Mouse (Mus musculus) thymus, postnatal 25 days (tissue): ENCODE data around the gene Fbln5.

Experiments used
- DNase-seq: peaks from one replicate; pipeline ENCODE4 v3.0.0; 2022

Fbln5 gene

DNA sequence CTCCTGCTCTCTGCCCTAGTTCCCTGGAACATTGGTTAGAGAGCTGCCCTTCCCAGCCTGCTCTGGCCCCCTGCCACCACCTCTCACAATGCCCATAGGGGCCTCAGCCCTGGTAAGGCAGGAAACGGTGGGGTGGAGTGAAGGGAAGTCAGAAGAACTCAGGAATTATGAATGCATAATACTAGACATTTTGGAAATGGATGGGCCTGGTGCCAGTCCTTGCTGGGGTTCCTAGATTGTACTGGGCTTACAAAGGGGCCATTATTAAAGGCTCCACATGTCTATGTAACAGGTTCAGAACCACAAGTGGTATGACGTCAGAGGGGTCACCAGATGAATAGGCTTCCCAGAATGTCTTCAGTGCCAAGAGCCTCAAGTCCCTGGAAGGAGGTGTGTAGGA, 11.5 kb downstream of the Fbln5 start:
- DNase-seq: no peak

DNA sequence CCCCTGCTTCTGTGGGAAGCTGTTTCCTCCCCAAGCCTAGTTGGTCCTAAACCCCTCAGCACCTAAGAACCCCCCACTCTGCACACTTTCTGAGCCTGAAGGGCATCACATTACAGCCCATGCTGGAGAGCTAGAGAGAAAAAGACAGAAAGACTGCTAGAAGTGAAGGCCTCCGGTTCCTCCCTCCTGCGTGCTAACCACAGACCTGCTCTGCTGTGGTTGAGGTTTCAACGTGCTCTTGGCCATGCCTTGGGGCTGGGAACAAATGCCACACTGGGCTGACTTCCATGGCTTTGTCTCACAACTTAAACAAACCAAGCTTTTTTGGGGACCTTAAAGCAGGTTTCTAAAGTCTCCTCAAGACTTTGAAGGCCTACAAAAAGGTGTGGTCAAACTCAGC, 16.4 kb downstream of the Fbln5 start:
- DNase-seq: no peak

DNA sequence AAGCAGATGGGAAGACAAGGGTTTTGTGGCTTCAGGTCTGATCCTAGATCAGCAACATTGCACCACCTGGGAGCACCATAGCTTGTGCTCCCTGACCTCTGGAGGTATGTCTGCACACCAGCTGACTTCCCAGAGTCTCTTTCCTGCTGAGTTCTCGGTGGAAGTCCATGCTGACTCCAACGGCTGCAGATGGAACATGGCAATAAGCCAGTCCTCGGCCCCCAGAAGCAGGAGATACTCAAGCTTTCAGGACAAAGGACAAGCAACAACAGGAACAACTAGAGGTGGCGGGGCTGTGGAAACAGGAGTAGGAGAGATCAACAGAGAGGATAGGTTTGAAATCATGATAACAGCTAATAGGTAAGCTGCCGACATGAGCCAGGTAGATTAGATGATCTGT, 17.1 kb downstream of the Fbln5 start:
- no peak for DNase-seq

GRCm38 (mm10) chr12:101801051-101801450, 17.8 kb downstream of the Fbln5 start:
- no peak for DNase-seq

GRCm38 (mm10) chr12:101798189-101798922, 20.5 kb downstream of the Fbln5 start:
- no peak for DNase-seq

DNA sequence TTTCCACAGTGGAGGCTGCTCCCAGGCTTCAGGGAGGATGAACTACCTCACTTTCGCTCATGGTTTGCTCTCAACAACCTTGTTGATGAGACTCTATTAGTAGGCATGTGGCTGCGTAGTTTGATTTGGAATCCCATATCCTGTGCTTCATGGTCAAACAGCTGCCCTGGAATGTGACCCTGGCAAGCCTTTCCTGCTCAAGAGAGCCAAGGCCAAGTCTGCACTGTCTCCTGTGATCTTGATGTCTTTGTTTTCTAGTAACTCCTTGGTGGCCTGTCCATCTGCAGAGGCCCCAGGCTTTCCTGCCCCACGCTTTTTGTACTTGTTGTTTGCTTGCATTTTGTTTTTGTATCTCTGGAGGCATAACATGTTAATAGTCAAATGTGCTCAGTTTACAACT, 24.4 kb downstream of the Fbln5 start:
- DNase-seq: no peak

DNA sequence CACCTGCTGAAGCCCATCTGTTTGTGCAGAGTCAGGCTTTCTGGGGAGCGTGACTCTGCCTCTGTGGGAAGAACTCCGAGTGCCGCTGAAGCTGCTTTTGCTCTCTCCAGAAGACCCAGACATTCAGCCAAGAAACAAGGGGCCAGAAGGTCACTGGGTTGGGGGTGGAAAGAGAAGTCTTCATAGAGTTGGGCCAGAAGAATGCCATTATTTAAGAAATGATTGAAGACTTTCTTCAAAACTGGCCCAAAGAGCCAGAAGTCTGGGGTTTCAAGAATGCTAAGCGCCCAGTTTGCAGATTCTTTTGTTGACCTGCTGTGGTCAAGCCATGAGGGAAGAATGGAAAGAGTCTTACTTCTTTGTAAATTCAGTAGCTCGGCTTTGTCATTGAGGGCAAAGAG, 25.6 kb downstream of the Fbln5 start:
- no peak for DNase-seq

GRCm38 (mm10) chr12:101792684-101793083, 26.2 kb downstream of the Fbln5 start:
- no peak for DNase-seq

GRCm38 (mm10) chr12:101789767-101790166, 29.1 kb downstream of the Fbln5 start:
- no peak for DNase-seq

GRCm38 (mm10) chr12:101789250-101789649, 29.6 kb downstream of the Fbln5 start:
- no peak for DNase-seq

GRCm38 (mm10) chr12:101782787-101783186, 36.1 kb downstream of the Fbln5 start:
- no peak for DNase-seq

DNA sequence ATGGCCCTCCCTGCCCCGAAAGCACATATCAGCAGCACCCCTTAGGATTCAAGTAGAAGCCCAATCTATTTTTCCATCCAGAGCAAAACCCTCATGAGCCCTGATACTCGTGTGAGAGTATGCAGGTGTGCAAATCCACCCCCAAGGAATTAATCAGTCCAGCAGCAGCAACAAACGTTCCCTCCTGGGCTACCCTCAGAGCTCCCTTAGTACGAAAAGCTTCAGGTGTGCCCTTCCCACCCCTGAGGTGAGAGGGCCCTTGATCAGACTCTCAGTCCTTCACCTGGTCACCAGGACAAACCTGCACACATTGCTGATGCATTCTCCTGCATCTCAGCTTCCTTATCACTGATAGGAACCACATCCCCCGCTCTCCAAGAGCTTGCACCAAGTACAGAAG, 37.9 kb downstream of the Fbln5 start:
- no peak for DNase-seq

GRCm38 (mm10) chr12:101777613-101778325, 41.1 kb downstream of the Fbln5 start:
- no peak for DNase-seq

- no peak for DNase-seq
Observed at GRCm38 (mm10) chr12:101776383-101776782, 42.5 kb downstream of the Fbln5 start.

DNA sequence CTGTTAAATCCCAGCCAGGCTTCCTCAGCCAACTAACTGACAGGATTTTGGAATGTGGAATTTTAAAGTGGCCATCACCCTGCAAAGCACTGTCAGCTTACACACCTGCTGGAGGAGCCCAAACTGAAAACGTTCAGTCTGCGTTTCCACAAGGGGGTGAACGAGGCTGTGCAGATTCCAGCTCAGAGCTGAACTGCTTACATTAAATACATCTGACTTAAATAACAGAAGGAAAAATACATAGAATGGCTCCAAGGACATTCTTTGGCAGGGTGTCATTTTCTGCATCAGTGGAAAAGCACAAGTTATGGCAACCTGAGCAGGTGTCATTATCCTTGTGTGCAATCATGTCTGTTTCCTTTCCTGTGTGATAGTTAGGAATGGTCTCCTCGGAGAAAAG, 44.7 kb downstream of the Fbln5 start:
- no peak for DNase-seq

DNA sequence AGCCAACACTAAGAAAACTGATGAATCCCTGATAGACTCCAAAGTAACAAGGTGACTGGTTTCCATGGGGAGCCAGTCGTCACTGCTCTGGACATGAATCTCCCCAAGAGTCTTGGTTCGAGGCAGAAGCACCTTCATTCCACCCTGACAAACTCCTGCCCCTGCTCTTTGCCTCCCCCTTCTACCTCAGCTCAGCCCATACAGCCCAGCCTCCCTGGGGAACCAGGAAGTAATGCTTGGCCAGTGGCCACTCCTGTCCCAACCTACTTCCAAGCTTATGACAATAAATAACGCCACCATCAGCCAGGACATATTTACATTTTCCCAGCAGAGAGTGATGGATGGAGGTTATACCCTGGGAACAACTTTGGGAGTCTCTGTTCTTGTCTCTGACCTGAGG, 45.9 kb downstream of the Fbln5 start:
- no peak for DNase-seq

- no peak for DNase-seq
Observed at GRCm38 (mm10) chr12:101770283-101771015, 48.4 kb downstream of the Fbln5 start.

GRCm38 (mm10) chr12:101767306-101768053, 51.4 kb downstream of the Fbln5 start:
- DNase-seq: no peak

GRCm38 (mm10) chr12:101766228-101766852, 52.5 kb downstream of the Fbln5 start:
- no peak for DNase-seq

DNA sequence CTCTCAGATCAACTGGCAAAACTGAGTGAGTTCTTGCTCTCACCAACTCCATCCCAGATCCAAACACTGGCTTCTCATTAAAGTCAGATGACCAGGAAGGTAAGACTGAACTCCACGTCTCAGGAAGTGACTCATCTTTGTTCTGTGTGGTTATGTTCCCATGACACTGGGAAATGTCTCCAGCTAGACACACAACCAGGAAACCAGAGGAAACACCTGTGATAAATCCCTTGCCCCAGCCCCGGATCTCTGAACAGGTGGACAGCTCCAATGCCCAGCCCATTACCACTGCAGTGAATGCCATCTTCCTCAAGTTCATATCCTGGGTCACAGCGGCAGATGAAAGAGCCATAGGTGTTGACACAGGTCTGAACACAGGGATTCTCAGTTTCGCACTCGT, 54.0 kb downstream of the Fbln5 start:
- DNase-seq: no peak

DNA sequence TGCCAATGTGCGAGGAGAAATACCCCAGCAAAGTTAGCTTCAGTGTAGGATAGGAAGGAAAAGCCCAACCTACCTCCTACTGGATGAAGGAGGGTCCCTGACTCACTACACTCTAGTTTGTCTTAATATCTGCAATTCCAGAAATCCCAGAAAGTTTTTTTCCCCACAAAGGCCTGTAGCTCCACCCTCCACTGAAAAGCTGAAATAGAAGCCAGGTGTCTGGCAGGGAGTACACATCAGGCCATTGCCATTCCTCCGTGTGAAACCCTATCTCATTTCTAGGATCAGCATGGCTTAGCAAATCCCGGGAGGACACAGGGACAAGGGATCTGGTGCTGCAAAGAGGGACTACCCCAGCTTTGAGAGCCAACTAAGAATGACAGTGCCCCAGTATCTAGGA, 55.8 kb downstream of the Fbln5 start:
- no peak for DNase-seq

- no peak for DNase-seq
Observed at GRCm38 (mm10) chr12:101762054-101762453, 56.8 kb downstream of the Fbln5 start.
